Mouse (Mus musculus) monocyte, adult 59 days (primary cell): ENCODE results near the gene Cep72. TPM values are rescaled to one million over a fixed set of nuclear protein-coding genes. Genes with fewer than 3 reads are reported as not detected.

Experiments used
- total RNA-seq, 2 experiments: library from RNA; stranded (reverse); gene quantifications; one replicate each; pipeline ENCODE4 v1.2.4; 2023

Cep72 gene
- total RNA-seq: 1 to 10 TPM; 5.8 to 6.1 TPM

DNA sequence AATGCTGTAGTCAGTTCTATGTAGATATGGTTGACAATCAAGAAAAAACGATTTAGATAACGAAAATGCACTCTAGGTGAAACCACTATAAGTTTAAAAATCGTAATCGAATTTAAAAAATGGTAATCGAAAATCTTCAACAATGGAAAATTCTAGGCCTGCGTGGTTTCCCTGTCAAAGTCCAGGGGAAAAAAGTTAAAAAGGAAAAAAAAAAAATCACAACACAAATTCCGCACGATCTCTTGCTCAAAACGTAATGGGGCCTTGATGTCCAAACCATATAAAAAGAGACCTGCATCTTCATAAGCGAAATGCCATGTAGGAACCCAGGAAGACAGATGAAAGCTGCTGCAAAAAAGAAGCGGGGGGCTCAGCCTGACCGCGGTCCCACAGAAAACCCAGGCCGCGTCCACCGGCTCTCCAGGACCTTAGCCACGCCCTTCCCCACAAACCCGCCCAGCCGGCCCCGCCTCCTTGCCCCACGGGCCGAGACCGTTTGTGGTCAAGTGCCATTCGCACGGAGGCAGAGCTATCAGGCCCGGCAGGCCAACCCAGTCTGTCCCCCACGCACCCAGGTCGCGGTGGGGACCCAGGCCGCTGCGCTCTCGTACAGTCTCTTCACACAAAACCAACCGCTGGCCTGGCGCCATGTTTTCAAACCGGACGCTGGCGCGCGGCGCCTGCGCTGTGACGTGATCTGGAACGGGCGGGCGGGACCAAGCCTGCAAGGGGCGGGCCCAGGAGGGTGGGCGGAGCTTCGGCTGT, at the start of gene Cep72:
TSS of gene Cep72 (minus strand) at position 687 of the 765 bp plus-strand sequence.

DNA sequence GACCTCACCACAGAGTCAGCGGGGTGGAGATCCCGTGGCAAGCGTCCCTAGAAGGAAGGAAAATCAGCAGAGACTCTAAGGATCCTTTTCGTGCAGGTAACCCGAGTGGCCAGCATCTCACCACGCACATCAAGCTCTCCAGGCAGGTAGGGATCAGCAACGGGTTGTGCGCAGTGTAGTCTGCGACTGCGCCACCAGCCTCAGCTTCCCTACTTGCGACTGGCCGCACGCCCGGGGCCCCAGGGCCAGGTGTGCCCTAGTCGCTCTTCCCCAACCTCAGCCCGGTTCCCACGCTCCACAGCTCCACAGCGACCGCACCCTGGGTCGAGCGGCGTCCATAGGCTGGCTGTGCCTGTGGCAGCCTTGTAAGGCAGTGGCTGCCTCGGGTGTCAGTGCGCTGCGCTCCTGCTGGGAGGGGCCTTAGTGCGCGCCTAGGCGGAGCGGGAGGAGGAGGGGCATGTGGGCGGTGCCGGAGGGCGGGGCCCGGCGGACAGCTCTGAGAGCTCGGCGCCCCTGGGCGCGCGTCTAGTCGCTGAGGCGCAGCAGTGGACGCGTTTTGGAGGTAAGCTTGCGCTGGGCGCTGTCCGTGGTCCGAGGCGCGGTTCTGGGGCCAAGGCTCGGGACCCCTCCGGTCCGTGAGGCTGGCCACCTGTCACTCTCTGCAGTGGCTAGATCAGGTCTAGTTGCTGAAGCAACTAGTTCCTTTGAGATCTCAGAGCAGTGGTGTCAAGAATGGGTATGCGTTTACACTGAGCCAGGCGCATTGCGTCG, 53.0 kb downstream of the Cep72 start, which contains the start of gene Tppp:
TSS of gene Tppp (plus strand) at position 460 of the 771 bp plus-strand sequence.

Other genes starting within 250 kb of the Cep72 start
- gene Nkd2, start 214.7 kb downstream of the Cep72 start, total RNA-seq: not detected
- 1 to 10 TPM; 2.6 to 3.4 TPM for gene Trip13, start 124.5 kb downstream of the Cep72 start, total RNA-seq
- gene Brd9, start 124.5 kb downstream of the Cep72 start, total RNA-seq: 10 to 100 TPM; 57.9 to 60.5 TPM
- gene Zdhhc11, start 98.4 kb downstream of the Cep72 start, total RNA-seq: not detected
- 1 to 10 TPM; 5.4 to 6.0 TPM for gene Tppp, start 52.9 kb downstream of the Cep72 start, total RNA-seq
- gene Slc9a3, start 59.2 kb upstream of the Cep72 start, total RNA-seq: not detected
- gene Exoc3, start 146.4 kb upstream of the Cep72 start, total RNA-seq: 10 to 100 TPM; 49.8 to 50.3 TPM
- gene Ahrr, start 230.0 kb upstream of the Cep72 start, total RNA-seq: 1 to 10 TPM; 1.5 to 1.7 TPM